Mouse (Mus musculus) liver, adult 2 months (tissue): ENCODE measurements around the gene Tmsb10. TPM values are rescaled to one million over a fixed set of nuclear protein-coding genes. Genes with fewer than 3 reads are reported as not detected.

Source experiments
- DNase-seq: peaks from one replicate; pipeline ENCODE4 v3.0.0-alpha.2; 2011; ENCODE audit warnings: low read depth, low spot score; ENCODE audit errors: extremely low read depth
- H3K27ac ChIP-seq: fragments of 200-500 bp; replicated peaks from 2 replicates; pipeline ENCODE4 v1.5.1; 2012; ENCODE audit warnings: low read depth, mild to moderate bottlenecking, control low read depth, inconsistent platforms, low read length; ENCODE audit not compliant: insufficient read depth
- H3K27me3 ChIP-seq: fragments of 200-500 bp; 2 replicates; pipeline ENCODE4 v1.6.1; 2012; ENCODE audit warnings: mild to moderate bottlenecking, moderate library complexity, low read length, inconsistent platforms; ENCODE audit not compliant: control insufficient read depth, insufficient read depth
- H3K36me3 ChIP-seq: fragments of 200-500 bp; 2 replicates; pipeline ENCODE4 v1.6.1; 2012; ENCODE audit warnings: low read length, inconsistent platforms; ENCODE audit not compliant: control insufficient read depth, insufficient read depth
- H3K4me1 ChIP-seq: fragments of 200-500 bp; 2 replicates; pipeline ENCODE4 v1.6.1; 2011; ENCODE audit warnings: low read length; ENCODE audit not compliant: control insufficient read depth, insufficient read depth
- H3K4me3 ChIP-seq: fragments of 200-500 bp; 2 replicates; pipeline ENCODE4 v1.5.1; 2011; ENCODE audit warnings: low read depth, mild to moderate bottlenecking, control low read depth, low read length, moderate library complexity; ENCODE audit not compliant: insufficient read depth
- H3K79me2 ChIP-seq: fragments of 200-500 bp; 2 replicates; pipeline ENCODE4 v1.6.1; 2012; ENCODE audit warnings: inconsistent platforms, mild to moderate bottlenecking, low read length, moderate library complexity; ENCODE audit not compliant: control insufficient read depth, insufficient read depth
- H3K9ac ChIP-seq: fragments of 200-500 bp; 2 replicates; pipeline ENCODE4 v1.6.1; 2012; ENCODE audit warnings: low read depth, mild to moderate bottlenecking, control low read depth, inconsistent platforms, low read length
- CTCF ChIP-seq: fragments of 200-500 bp; IDR thresholded peaks from 2 replicates; pipeline ENCODE4 v1.5.1; 2011; ENCODE audit warnings: low read depth, low read length, control low read depth
- POLR2A ChIP-seq: fragments of 200-500 bp; IDR thresholded peaks from 2 replicates; pipeline ENCODE4 v1.6.1; 2011; ENCODE audit warnings: low read length, control low read depth; ENCODE audit not compliant: insufficient read depth; ENCODE audit errors: extremely low read depth
- WGBS: fragments of 180-500 bp; shearing (Covaris S2); methylation state at CpG from one replicate; pipeline ENCODE4 v1.1.7; 2018; 5-methylcytosine and 5-hydroxymethylcytosine counted together
- polyA plus RNA-seq: library from polyadenylated mRNA; depleted of rRNA; stranded (reverse); fragments of >200 nt; gene quantifications from 2 replicates; pipeline ENCODE4 v1.2.3, GENCODE M21; 2012
- total RNA-seq: library from RNA; depleted of rRNA; stranded (reverse); fragments of >200 nt; gene quantifications from 2 replicates; pipeline ENCODE4 v1.2.3, GENCODE M21; 2014

Tmsb10 gene
- total and polyA plus RNA-seq, 2 experiments, result 5.0 to 7.1 TPM

DNA sequence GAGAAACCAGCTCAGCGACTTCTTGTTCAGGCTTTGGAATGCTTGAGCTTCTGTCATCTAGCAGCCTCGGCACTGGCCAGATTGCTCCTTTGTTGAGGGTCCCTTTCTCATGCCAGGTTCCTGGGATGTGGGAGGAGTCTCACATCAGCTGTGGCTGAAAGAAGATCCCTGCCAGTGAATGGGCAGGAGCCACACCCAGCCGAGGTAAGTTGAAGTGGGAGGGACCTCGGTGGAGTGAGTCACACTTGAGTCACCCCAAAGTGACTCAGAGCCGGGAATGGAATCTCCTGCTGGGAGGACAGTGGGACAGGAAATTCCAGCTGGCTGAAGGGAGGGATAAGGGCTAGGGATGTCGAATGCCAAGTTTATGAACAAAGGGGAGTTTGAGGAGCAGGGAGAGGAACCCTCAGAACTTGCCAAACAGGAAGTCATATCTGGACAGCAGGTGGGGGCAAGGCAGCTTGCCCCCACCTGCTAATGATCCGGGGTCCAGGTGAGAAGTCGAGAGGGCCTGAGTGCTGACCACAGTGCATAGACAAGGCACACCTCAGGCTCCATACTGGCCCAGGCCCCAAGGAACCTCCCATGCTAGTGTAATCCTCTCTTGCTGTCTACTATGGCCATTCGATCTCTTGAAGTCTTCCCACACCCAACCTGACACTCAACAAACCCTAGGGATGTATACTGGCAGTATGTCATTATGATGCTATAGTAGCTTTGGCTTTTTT, 31.6 kb downstream of the Tmsb10 start:
- TF ChIP-seq CTCF, result no peak
- no peak for TF ChIP-seq POLR2A
- DNase-seq, result peak; percentile 20
- H3K4me1 ChIP-seq, result no peaks in the 10 kb centered on the region
- H3K79me2 ChIP-seq, result no peaks in the 10 kb centered on the region
- H3K27ac ChIP-seq, result no peak overlapping the region
- H3K4me3 ChIP-seq, result no peak overlapping the region
- WGBS, result 41% methylated on average over 9 of the region's 9 CpGs
- H3K36me3 ChIP-seq, result no peaks in the 10 kb centered on the region
- H3K27me3 ChIP-seq, result no peaks in the 10 kb centered on the region
- no peak overlapping the region for H3K9ac ChIP-seq

DNA sequence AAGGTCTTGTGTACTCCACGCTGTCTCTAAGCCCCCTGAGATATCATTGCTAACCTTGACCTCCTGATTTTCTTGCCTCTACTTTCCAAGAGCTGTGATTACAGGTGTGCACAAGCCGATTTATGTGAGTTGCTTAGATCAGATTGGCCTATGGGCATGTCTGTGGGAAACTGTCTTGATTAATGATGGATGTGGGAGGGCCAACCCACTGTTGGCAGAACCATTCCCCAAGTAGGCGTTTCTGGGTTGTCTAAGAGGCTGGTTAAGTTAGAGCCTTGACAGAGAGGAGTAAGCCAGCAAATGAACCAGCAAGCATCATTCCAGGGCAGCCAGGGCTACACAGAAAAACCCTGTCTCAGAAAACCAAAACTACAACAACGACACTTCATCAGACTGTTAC, 32.5 kb downstream of the Tmsb10 start:
- no peak overlapping the region for H3K4me3 ChIP-seq
- no peaks in the 10 kb centered on the region for H3K27me3 ChIP-seq
- H3K4me1 ChIP-seq, result no peaks in the 10 kb centered on the region
- no peak overlapping the region for H3K27ac ChIP-seq
- H3K79me2 ChIP-seq, result no peaks in the 10 kb centered on the region
- H3K9ac ChIP-seq, result no peak overlapping the region
- TF ChIP-seq CTCF, result no peak
- TF ChIP-seq POLR2A, result no peak
- DNase-seq, result no peak
- 93% methylated on average over 4 of the region's 4 CpGs for WGBS
- no peaks in the 10 kb centered on the region for H3K36me3 ChIP-seq

DNA sequence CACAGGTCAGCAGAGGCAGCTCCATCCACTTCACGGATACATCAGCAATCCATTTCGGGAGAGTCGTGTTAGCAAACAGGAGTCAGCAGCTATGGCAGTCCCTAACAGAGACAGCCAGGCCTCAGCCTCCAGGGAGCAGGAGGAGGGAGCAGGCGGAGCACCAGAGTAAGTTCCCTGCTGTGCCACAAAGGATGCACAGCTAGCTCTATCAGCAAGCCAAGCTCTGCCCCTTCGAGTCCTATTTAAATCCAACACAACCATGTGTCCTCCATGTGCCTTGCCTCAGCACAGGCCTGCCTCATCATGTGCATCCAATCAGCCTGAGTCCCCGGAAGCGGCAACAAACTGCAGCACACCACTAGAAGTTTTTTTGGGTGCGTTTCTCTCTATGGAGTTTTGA, 35.2 kb downstream of the Tmsb10 start:
- Histone ChIP-seq H3K79me2 (no peaks in the 10 kb centered on the region), H3K36me3 (no peaks in the 10 kb centered on the region), H3K4me3 (no peak overlapping the region), H3K9ac (no peak overlapping the region), H3K27ac (no peak overlapping the region), H3K27me3 (no peaks in the 10 kb centered on the region), H3K4me1 (no peaks in the 10 kb centered on the region)
- DNase-seq, result no peak
- TF ChIP-seq CTCF (no peak), POLR2A (no peak)
- WGBS, result 89% methylated on average over 8 of the region's 8 CpGs

GRCm38 (mm10) chr6:72921081-72921480, 37.5 kb downstream of the Tmsb10 start:
- no peaks in the 10 kb centered on the region for H3K4me1 ChIP-seq
- H3K36me3 ChIP-seq, result no peaks in the 10 kb centered on the region
- no peaks in the 10 kb centered on the region for H3K27me3 ChIP-seq
- no peak overlapping the region for H3K9ac ChIP-seq
- no peak for TF ChIP-seq CTCF
- TF ChIP-seq POLR2A, result no peak
- H3K27ac ChIP-seq, result no peak overlapping the region
- H3K4me3 ChIP-seq, result no peak overlapping the region
- H3K79me2 ChIP-seq, result no peaks in the 10 kb centered on the region
- no peak for DNase-seq
- 97% methylated on average over 3 of the region's 3 CpGs for WGBS

DNA sequence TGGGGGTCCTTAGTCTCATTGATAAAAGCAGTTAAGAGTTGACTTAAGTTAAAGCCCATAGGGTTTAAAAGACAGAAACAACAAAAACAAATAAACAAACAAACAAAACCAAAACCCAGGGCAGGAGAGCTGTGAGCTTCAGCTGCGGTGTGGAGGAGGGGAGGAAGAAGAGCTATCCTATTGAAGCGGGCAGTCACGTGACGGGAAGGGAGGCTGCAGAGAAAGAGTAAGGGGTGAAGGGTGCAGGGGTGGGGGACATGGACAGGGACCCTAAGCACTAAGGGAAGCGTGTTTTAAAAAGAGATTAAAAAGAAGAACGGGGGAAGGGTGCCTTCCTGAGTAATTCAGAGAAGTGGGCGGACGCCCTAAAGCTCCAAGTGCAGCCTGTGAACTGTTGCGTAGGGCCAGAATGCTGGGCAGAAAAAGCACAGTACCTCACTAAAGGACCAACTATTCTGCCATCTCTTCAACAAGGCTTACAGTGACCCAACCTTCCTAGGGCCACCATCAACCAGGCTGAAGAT, 40.0 kb downstream of the Tmsb10 start:
- H3K9ac ChIP-seq, result no peak overlapping the region
- TF ChIP-seq POLR2A (no peak), CTCF (no peak)
- H3K27ac ChIP-seq, result no peak overlapping the region
- H3K79me2 ChIP-seq, result no peaks in the 10 kb centered on the region
- H3K36me3 ChIP-seq, result no peaks in the 10 kb centered on the region
- no peaks in the 10 kb centered on the region for H3K4me1 ChIP-seq
- no peaks in the 10 kb centered on the region for H3K27me3 ChIP-seq
- H3K4me3 ChIP-seq, result no peak overlapping the region
- 84% methylated on average over 9 of the region's 9 CpGs for WGBS
- DNase-seq, result no peak

DNA sequence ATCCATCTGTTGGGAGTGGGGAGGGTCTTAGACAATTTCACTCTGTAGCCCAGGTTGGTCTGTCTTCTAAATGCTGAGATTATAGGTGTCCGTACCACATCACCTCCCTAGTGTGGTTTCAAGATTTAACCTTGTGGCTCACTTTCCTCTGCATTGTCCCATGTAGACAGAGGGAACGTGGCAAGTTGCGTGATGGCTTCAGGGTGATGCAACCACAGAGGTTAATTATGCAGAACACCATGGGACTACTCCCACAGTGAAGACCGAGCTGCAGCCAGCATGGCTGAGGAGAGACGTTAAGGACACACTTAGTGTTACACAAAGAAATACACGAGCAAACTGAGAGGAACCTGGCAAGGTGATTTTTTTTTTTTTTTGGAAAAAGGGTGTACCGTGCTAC, 42.2 kb downstream of the Tmsb10 start:
- H3K79me2 ChIP-seq, result no peaks in the 10 kb centered on the region
- H3K27ac ChIP-seq, result no peak overlapping the region
- no peak overlapping the region for H3K4me3 ChIP-seq
- 84% methylated on average over 7 of the region's 7 CpGs for WGBS
- no peaks in the 10 kb centered on the region for H3K36me3 ChIP-seq
- H3K27me3 ChIP-seq, result no peaks in the 10 kb centered on the region
- no peak for TF ChIP-seq POLR2A
- no peak for TF ChIP-seq CTCF
- no peaks in the 10 kb centered on the region for H3K4me1 ChIP-seq
- H3K9ac ChIP-seq, result no peak overlapping the region
- no peak for DNase-seq
